Mouse (Mus musculus) kidney, adult 8-10 months (tissue): ENCODE measurements at regions not wholly inside any gene's neighbourhood (a gene's known extent, or its start where the extent isn't known, plus 50 kb on each side); places are given as distances from the start of the nearest gene placed in this dataset.

Experiments used
- DNase-seq, 2 experiments: peaks; one replicate each; pipeline ENCODE4 v3.0.0; 2022

- no peak for DNase-seq
Measured at GRCm38 (mm10) chr3:39592349-39593117, 705.8 kb downstream of the Fat4 start.

- no peak for DNase-seq
Measured at GRCm38 (mm10) chr3:39609937-39610336, 723.2 kb downstream of the Fat4 start.

GRCm38 (mm10) chr3:39612408-39612807 is 725.7 kb downstream of the Fat4 start:
- no peak for DNase-seq

GRCm38 (mm10) chr3:39637924-39638323 is 751.2 kb downstream of the Fat4 start:
- DNase-seq: no peak

DNA sequence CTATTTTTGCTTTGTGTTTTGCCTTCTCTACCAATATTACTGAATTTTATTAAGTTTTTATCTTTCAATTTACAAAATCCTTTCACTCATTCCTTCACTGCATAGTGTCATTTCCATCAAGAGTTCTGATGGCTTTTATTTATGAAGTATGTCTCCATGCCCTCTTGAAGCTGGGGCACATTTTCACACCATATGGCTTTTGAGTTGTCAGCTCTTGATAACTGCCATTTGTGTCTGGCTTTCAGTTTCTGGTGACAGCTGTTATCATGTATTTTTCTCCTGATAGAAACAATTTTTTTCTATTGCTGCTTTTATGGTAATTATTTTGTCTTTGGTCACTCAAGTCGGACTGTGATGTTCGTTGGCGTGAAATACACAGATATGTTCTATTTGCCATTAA is 756.5 kb downstream of the Fat4 start:
- no peak for DNase-seq

GRCm38 (mm10) chr3:39666817-39667216 is 780.1 kb downstream of the Fat4 start:
- DNase-seq: no peak

DNA sequence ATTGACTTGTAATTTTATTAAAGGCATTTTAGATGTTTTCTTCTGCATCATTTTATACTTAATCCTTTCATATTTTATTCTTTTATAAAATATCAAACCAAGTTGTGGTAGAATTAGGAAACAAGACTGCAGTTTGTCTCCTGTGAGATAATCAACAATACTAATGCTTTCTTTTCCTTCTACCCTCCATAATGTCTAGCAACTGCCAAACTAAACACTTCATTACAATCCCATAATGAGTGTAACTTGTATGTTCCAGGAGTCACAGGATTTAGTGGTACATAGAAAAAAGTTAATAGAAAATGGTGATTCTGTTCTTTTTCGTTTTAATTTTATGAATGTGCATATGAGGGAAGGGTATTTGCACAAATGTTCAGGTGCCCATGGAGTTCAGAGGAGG is 782.4 kb downstream of the Fat4 start:
- no peak for DNase-seq

- DNase-seq: no peak
Measured at GRCm38 (mm10) chr3:39673997-39674396, 787.3 kb downstream of the Fat4 start.

DNA sequence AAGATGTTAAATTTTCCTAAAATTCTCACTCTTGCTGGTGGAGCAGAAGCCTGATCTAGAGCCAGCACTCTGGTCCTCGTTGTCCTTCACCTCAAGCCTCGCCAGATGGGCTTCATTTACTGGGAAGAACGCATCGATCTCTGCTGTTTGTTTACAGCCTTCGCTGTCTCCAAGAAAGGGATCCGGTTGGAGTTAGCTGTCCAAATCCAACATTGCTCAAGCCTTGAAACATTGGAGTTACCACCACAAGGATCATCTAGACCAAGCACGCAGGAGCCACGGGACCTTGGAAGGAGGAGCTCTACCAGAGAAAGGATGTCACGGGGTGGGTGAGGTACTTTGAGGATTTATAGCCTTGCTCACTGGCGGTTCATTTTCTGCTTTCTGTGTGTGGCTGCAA is 788.2 kb downstream of the Fat4 start:
- DNase-seq: no peak

DNA sequence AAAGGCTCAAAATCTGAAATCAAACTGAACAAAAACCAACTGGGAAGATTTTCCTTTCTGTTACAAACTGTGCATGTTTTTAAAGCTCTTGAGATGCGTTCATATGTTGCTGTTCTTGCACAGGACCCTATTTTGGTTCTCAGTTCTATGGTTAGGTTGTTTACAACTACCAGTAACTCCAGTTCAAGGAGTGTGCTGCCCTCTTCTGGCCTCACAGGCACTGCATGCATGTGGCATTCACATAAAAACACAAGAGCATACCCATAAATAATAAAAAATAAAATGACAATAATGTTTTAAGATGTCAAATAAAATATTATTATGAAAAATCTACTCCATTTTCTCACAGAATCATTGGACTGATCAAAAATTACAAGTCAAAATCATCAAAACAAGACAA is 818.9 kb downstream of the Fat4 start:
- peak in 1 of 2 experiments; percentile 5 for DNase-seq

GRCm38 (mm10) chr3:39712795-39713709 is 818.0 kb upstream of the Intu start:
- DNase-seq: no peak

DNA sequence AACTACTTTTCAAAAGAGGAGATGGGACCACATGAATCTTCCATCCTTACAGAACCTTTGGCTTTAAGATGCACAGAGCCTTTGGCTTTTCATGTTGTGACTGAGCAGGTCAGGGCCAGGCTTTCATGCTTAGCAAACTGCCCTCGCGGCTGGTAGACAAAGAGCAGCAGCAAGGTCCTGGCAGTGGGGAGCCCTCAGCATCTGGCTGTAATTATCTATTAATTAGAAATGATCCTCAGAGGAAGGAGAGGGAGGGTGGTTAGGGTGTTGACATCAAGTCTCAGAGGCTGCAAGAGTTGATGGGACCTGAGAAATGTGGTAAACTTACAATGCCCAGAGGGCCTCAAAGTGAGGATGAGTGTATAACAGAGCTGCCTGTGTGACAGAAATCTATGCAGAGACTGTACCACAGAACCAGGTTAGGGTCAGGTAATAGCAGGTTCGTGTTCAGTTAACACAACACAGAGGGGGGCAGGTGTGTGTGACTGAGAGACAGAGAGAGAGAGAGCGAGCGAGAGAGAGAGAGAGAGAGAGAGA is 817.0 kb upstream of the Intu start:
- no peak for DNase-seq

DNA sequence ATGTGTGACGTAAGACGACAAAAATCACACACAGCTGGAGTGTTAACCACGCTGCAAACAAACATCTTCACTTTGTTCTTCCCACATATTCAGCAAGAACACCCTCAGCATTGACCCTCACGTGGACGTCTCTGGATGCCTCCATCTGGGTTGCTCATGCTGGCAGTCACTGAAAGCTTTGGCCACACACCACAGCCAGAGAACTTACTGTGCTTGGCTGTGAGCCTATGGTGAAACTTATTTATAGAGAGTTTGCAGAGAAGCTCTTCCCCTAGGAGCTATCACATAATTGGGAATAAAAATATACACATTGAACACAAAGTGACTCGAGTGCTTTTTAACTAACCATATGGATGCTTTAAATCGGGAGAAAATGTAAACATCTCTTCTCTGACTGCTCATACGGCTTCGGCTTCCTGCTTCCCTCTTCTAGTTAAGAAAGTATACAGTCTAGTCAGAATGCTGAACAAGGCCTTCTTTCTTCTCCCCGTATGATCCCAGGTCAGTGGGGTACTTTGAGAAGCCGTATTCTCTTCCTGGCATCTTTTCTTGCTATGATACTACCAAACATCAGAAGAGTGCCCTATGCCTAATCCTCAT is 812.0 kb upstream of the Intu start:
- DNase-seq: no peak

DNA sequence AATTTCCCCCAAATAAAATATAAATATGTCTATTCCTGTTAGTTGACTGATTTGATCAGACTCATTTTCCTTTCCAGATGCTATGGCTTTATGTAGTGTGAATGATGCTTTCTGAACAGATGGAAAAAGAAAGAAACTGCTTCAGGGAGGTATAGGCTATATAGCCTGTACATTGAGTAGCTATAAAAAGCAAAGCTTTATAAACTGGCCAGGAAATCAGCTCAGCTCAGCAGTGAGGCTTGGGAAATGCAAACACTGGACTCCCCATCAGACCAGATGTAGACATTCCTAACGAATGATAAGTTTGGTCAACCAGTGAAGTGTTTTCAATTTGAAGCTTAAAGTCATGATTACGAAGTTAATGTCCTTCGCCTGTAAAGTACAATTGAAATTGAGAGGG is 805.3 kb upstream of the Intu start:
- no peak for DNase-seq

GRCm38 (mm10) chr3:39736639-39737038 is 794.4 kb upstream of the Intu start:
- no peak for DNase-seq

DNA sequence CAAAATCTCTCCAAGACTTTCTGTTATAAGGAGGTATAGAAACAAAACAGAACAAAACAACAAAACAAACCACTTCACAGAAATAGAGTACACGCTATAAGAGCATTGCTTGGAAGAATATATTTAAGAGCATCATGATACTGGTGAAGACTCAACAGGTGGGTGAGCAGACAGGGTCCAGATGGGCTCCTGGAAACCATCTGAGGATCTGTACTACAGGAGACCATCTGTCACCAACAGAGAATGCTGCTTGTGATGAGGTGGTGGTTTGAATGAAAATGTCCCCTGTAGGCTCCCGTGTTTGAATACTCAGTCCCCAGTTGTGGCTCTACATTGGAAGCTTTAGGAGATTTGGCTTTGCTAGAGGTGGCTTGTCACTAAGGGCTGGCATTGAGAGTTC is 785.1 kb upstream of the Intu start:
- DNase-seq: no peak

- DNase-seq: no peak
Measured at GRCm38 (mm10) chr3:39768981-39769568, 762.0 kb upstream of the Intu start.

DNA sequence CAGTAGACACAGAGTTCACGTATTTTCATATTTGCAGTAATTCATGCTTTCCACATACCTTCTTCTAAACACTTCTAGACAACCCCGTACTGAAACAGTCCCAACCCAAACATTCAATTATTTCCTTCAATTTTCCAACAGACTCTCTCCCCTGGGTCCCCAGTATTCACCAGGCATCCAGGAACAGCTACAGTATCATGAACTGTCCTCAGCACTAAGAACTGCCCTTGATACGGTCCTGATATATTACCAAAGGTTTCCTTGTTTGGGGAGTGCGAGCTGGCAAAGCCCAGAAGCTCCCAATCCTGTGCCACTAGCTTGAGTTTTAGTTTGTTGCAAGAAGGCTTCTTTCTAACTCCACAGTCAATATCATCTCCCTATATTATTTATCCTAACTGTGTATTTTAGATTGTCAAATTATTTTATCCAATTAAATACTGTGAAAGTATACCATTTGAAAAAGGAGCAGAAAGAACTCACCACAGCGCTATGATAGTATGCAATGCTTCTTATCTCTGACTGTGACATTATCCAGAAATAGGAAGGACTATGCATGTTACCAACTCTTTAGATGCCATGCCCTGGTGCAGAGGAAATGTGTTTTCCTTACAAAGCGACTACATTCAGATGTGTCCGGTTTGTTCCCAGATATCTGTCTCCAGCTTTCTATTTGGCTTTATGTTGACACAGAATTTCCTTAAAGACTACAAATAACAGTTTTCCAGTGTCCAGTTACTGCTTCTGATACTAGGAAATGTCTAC is 754.6 kb upstream of the Intu start:
- DNase-seq: no peak

GRCm38 (mm10) chr3:39779690-39780218 is 751.3 kb upstream of the Intu start:
- DNase-seq: no peak

DNA sequence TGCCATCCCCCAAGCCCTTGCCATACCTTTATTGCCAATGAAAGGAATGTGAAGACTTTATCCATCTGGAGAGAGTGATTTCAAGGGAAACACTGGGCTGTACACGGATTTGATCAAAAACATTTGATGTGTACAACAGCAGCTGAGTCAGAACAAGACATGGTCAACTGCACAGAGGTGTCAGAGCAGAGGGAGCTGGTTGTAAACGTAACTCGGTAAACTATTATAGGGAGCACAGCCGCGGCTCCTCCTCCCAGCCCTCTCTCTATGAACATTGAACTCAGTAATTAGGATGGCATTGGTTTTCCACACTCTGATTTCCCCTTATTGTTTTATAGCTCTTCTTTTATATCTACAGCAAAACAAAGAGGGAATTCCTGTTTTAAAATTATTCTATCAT is 750.8 kb upstream of the Intu start:
- no peak for DNase-seq

GRCm38 (mm10) chr3:39784901-39785300 is 746.2 kb upstream of the Intu start:
- no peak for DNase-seq

DNA sequence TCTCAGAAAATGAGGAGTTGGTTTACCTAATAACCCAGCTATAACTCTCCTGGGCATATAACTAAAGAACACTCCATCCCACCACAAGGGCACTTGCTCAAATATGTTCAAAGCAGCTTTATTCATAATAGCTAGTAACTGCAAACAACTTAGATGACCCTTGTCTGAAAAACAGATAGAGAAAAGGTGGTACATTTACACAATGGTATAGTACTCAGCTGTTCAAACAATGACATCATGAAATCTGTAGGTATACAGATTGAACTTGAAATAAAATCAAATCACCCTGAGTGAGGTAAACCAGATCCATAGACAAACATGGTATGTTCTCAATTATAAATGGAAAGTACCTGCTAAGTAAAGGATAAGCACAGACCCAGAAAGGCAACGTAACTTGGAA is 721.5 kb upstream of the Intu start:
- no peak for DNase-seq
